Comparison of ENCODE assay signal across 26 mouse cellular contexts in genomic region chr7:46412823-46413222, GRCm38 (mm10). TPM values are rescaled to one million over a fixed set of nuclear protein-coding genes. Genes with fewer than 3 reads are reported as not detected.
DNase-seq lines count a peak whose midpoint lies in the region; ATAC-seq and TF ChIP-seq lines count a peak whose summit lies in the region.
"Had no signal": no experiment of that assay in that cellular context is flagged by ENCODE, and none has a peak within 500 bp of the region (broad histone marks: within the 10 kb centered on the region; RNA-seq: fewer than 3 reads in every experiment).

No protein-coding gene starts in this region.

- H3K4me3 ChIP-seq in cerebellum, adult 2 months (replicated peaks; ENCODE audit: insufficient read depth, low read depth, low read length), result no peak overlapping the region
- H3K4me3 ChIP-seq in lung, adult 2 months (replicated peaks; ENCODE audit: extremely low read depth, low read depth, low read length), result no peak overlapping the region
- H3K4me3 ChIP-seq: forebrain, embryonic 12.5 days; heart, embryonic 10.5 days; hindbrain, embryonic 12.5 days had no signal

- 0 out of 2 replicates have a peak overlapping the region, but pooled peaks have one; percentile 2 for H3K27ac ChIP-seq in cerebellum, adult 2 months (ENCODE audit: insufficient read depth, low read length)
- H3K27ac ChIP-seq: forebrain, embryonic 12.5 days; heart, embryonic 10.5 days; hindbrain, embryonic 12.5 days had no signal

- no peaks in the 10 kb centered on the region for H3K27me3 ChIP-seq in cerebellum, adult 2 months (ENCODE audit: control insufficient read depth, insufficient read depth, low read length)

- no peak for DNase-seq in cerebellum, adult 2 months
- no peak for DNase-seq in cerebellum, postnatal 4 days (ENCODE audit: low spot score in 2 of 2)
- DNase-seq in frontal cortex, postnatal 36 days (ENCODE audit: low spot score in 2 of 2), result no peak
- peak; percentile 38 to 56 for DNase-seq in left cerebral cortex, adult 9 months (ENCODE audit: low spot score in 2 of 2)
- no peak for DNase-seq in left cerebral cortex, adult 11 months (ENCODE audit: low spot score)
- peak; percentile 88 for DNase-seq in brain, adult 2 months (ENCODE audit: low read depth, low spot score)
- DNase-seq in lung, adult 2 months, result no peak
- DNase-seq: adrenal gland, adult 8-10 months; adrenal gland, postnatal 36 days; B cell, adult 2 months; cerebellum, adult 11 months; cerebellum, adult 9-10 months; cerebellum, postnatal 25 days; gastrocnemius, postnatal 36 days; heart, adult 11 months; heart, postnatal 10 days; heart, postnatal 4 days had no signal

- TF ChIP-seq POLR2A in cerebellum, adult 2 months (IDR thresholded peaks at IDR 0.05; ENCODE audit: borderline replicate concordance, insufficient read depth, low read length), result no peak
- TF ChIP-seq POLR2A in lung, adult 2 months (IDR thresholded peaks at IDR 0.05; ENCODE audit: borderline replicate concordance, extremely low read depth, low read depth, low read length), result no peak

- ATAC-seq in frontal cortex, adult (ENCODE audit: low TSS enrichment), result peak; percentile 41
- ATAC-seq: CD4-positive, CD25-positive, alpha-beta regulatory T cell, adult 4 months; hindbrain, embryonic 16.5 days; inflammation-experienced regulatory T-cells, adult 6 months had no signal

- peaks cover 78% of the 10 kb centered on the region for H3K4me1 ChIP-seq in cerebellum, adult 2 months (ENCODE audit: control insufficient read depth, insufficient read depth, low read length)
- no peaks in the 10 kb centered on the region for H3K4me1 ChIP-seq in lung, adult 2 months (ENCODE audit: control insufficient read depth, insufficient read depth, low read length)
- H3K4me1 ChIP-seq: forebrain, embryonic 12.5 days had no signal

- WGBS in cerebellum, adult 2 months, result 14% methylated on average over 5 of the region's 5 CpGs
- 74% methylated on average over 5 of the region's 5 CpGs for WGBS in lung, adult 2 months

- TF ChIP-seq CTCF in cerebellum, adult 2 months (IDR thresholded peaks at IDR 0.05; ENCODE audit: borderline replicate concordance, insufficient read depth, low read depth, low read length), result no peak
- TF ChIP-seq CTCF in lung, adult 2 months (IDR thresholded peaks at IDR 0.05; ENCODE audit: insufficient read depth, low read length), result no peak

RNA-seq across cellular contexts. Expression of gene Kcnc1, which starts 16.5 kb away (rescaled TPM):
- polyA plus RNA-seq in cerebellum, adult 2 months (2012; rRNA removed), result 325 and 338 TPM in 2 replicates
- 0.32 and 0.40 TPM in 2 replicates for polyA plus RNA-seq in lung, adult 2 months (2012; rRNA removed)
- polyA plus RNA-seq: G1E; heart, embryonic 14.5 days had no signal

RNA-seq across cellular contexts. Expression of gene Myod1, which starts 36.5 kb away (rescaled TPM):
- polyA plus RNA-seq in cerebellum, adult 2 months (2012; rRNA removed), result 0.08 TPM in 1 of 2 replicates, not detected in the other
- polyA plus RNA-seq in lung, adult 2 months (2012; rRNA removed), result 1.1 TPM in 1 of 2 replicates, not detected in the other
- polyA plus RNA-seq: CD4-positive, CD25-positive, alpha-beta regulatory T cell, adult 4 months; G1E; heart, embryonic 14.5 days; inflammation-experienced regulatory T-cells, adult 6 months had no signal

Comparison
In these comparisons a context has a peak if more than half of its experiments do, and no peak if none do; other contexts are left out.
1. DNase-seq: peak in left cerebral cortex, adult 9 months (2 of 2) and brain, adult 2 months (single experiment); none in cerebellum, adult 2 months (0 of 2), cerebellum, postnatal 4 days (0 of 2), frontal cortex, postnatal 36 days (0 of 2), left cerebral cortex, adult 11 months (single experiment) and lung, adult 2 months (single experiment).
2. RNA of gene Kcnc1, which starts 16.5 kb away (polyA plus RNA-seq): 325 to 338 TPM in cerebellum, adult 2 months; 0.32 to 0.40 TPM in lung, adult 2 months; every median in the first group is over 100 times any median in the second.